Mouse (Mus musculus): ENCODE results near the gene Slc9c1. TPM values are rescaled to one million over a fixed set of nuclear protein-coding genes. Genes with fewer than 3 reads are reported as not detected.

The Slc9c1 gene
- polyA plus RNA-seq, 1 experiment = not detected

GRCm38 (mm10) chr16:45635826-45636225, 100.7 kb downstream of the Slc9c1 start:
- Histone ChIP-seq H3ac (ENCODE audit: control insufficient read depth, insufficient read length) (no peak overlapping the region), H3K27me3 (ENCODE audit: control insufficient read depth, insufficient read depth, insufficient read length) (no peaks in the 10 kb centered on the region), H3K36me3 (ENCODE audit: control insufficient read depth, insufficient read depth) (no peaks in the 10 kb centered on the region), H3K4me3 (no peak overlapping the region), H3K4me2 (ENCODE audit: low read depth) (no peak overlapping the region), H3K79me2 (ENCODE audit: control insufficient read depth, insufficient read depth) (no peaks in the 10 kb centered on the region)
- TF ChIP-seq SRF (IDR thresholded peaks at IDR 0.05; ENCODE audit: control insufficient read depth, insufficient read length, low read depth) = no peak
- no peak for TF ChIP-seq POLR2A (IDR thresholded peaks at IDR 0.05; ENCODE audit: insufficient read length, low read depth)
- TF ChIP-seq CEBPB (IDR thresholded peaks at IDR 0.05; ENCODE audit: insufficient read depth, poor library complexity, severe bottlenecking) = no peak
- TF ChIP-seq MYOG (IDR thresholded peaks at IDR 0.05; ENCODE audit: control insufficient read depth in 1 of 3, insufficient read depth in 1 of 3, insufficient read length in 2 of 3, low read depth in 2 of 3) = no peak
- no peak for TF ChIP-seq POLR2AphosphoS2 (IDR thresholded peaks at IDR 0.05; ENCODE audit: insufficient read length, low read depth)
- no peak for TF ChIP-seq REST (IDR thresholded peaks at IDR 0.05; ENCODE audit: insufficient read depth, insufficient read length)
- TF ChIP-seq USF1 (IDR thresholded peaks at IDR 0.05; ENCODE audit: low read depth) = no peak
- no peak for TF ChIP-seq MAX (IDR thresholded peaks at IDR 0.05; ENCODE audit: low read depth)
- TF ChIP-seq TCF12 (IDR thresholded peaks at IDR 0.05; ENCODE audit: insufficient read depth, poor library complexity, severe bottlenecking) = no peak
- TF ChIP-seq E2F4 (IDR thresholded peaks at IDR 0.05; ENCODE audit: insufficient read depth) = no peak
- TF ChIP-seq TCF3 (IDR thresholded peaks at IDR 0.05; ENCODE audit: insufficient read length, low read depth) = no peak
- TF ChIP-seq MYOD1 (IDR thresholded peaks at IDR 0.05; ENCODE audit: control insufficient read depth in 1 of 3, insufficient read length in 2 of 3, low read depth in 2 of 3) = no peak

DNA sequence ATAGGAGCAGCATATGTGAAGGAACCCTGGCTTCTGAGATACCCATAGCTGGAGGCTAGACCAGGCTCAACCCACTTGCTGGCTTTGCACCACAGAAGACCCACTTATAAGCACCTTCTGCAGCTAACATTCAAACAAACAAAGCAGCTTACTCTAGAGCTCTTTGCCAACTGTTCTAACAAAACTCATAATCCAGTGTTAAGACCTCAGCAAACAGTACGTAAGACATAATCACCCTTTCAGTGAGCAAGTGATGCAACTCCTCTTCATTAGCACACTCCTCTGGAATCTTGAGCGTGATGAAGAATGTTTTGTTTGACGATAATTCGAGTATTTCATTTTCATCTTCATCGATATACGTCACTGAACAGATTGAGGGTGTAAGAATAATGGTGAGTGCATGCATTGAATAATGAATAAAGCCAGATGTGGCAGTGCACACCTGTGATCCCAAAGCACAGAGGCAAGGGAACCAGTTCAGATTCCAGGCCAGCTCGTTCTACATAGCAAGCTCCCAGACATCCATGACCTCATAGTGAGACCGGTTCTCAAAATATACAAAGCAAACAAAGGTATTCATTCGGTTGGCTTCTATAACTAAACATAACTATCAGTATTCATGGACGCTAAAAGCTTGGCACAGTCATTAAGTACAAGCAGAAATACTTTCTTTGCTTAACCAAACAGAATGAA, 105.1 kb downstream of the Slc9c1 start:
- H3K4me3 ChIP-seq = no peak overlapping the region

DNA sequence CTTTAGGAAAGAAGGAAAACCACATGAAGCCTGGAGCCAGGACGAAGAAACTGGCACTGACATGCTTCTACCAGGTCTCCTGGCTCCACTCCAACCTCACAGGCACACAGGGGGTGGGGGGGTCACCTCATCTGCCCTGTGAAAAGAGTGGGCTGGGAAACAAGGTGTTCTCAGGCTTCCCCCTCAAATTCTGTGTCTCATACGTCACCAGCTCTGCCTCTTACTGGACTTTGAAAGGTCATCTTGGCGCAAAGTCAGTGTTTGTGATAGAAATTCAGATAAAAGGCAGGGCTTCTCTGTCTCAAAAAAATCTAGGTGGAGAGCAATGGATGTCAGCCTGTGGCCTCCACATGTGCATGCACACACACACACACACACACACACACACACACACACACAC, 106.2 kb downstream of the Slc9c1 start:
- Histone ChIP-seq H3K4me3 (no peak overlapping the region), H3ac (ENCODE audit: control insufficient read depth, insufficient read length) (no peak overlapping the region), H3K4me2 (ENCODE audit: low read depth) (no peak overlapping the region), H3K36me3 (ENCODE audit: control insufficient read depth, insufficient read depth) (no peaks in the 10 kb centered on the region), H3K79me2 (ENCODE audit: control insufficient read depth, insufficient read depth) (no peaks in the 10 kb centered on the region), H3K27me3 (ENCODE audit: control insufficient read depth, insufficient read depth, insufficient read length) (no peaks in the 10 kb centered on the region)
- TF ChIP-seq SRF (IDR thresholded peaks at IDR 0.05; ENCODE audit: control insufficient read depth, insufficient read length, low read depth) (no peak), TCF12 (IDR thresholded peaks at IDR 0.05; ENCODE audit: insufficient read depth, poor library complexity, severe bottlenecking) (no peak), TCF3 (IDR thresholded peaks at IDR 0.05; ENCODE audit: insufficient read length, low read depth) (no peak), MYOG (IDR thresholded peaks at IDR 0.05; ENCODE audit: control insufficient read depth in 1 of 3, insufficient read depth in 1 of 3, insufficient read length in 2 of 3, low read depth in 2 of 3) (no peak), POLR2A (IDR thresholded peaks at IDR 0.05; ENCODE audit: insufficient read length, low read depth) (no peak), MAX (IDR thresholded peaks at IDR 0.05; ENCODE audit: low read depth) (no peak), REST (IDR thresholded peaks at IDR 0.05; ENCODE audit: insufficient read depth, insufficient read length) (no peak), E2F4 (IDR thresholded peaks at IDR 0.05; ENCODE audit: insufficient read depth) (no peak), CEBPB (IDR thresholded peaks at IDR 0.05; ENCODE audit: insufficient read depth, poor library complexity, severe bottlenecking) (no peak), POLR2AphosphoS2 (IDR thresholded peaks at IDR 0.05; ENCODE audit: insufficient read length, low read depth) (no peak), USF1 (IDR thresholded peaks at IDR 0.05; ENCODE audit: low read depth) (no peak), MYOD1 (IDR thresholded peaks at IDR 0.05; ENCODE audit: control insufficient read depth in 1 of 3, insufficient read length in 2 of 3, low read depth in 2 of 3) (no peak)

More for the DNA sequence above, 105.1 kb downstream of the Slc9c1 start:
- Histone ChIP-seq H3ac (ENCODE audit: control insufficient read depth, insufficient read length) (no peak overlapping the region), H3K4me2 (ENCODE audit: low read depth) (no peak overlapping the region), H3K36me3 (ENCODE audit: control insufficient read depth, insufficient read depth) (no peaks in the 10 kb centered on the region), H3K79me2 (ENCODE audit: control insufficient read depth, insufficient read depth) (no peaks in the 10 kb centered on the region), H3K27me3 (ENCODE audit: control insufficient read depth, insufficient read depth, insufficient read length) (no peaks in the 10 kb centered on the region)
- TF ChIP-seq MYOG (IDR thresholded peaks at IDR 0.05; ENCODE audit: control insufficient read depth in 1 of 3, insufficient read depth in 1 of 3, insufficient read length in 2 of 3, low read depth in 2 of 3) (no peak), USF1 (IDR thresholded peaks at IDR 0.05; ENCODE audit: low read depth) (no peak), TCF12 (IDR thresholded peaks at IDR 0.05; ENCODE audit: insufficient read depth, poor library complexity, severe bottlenecking) (no peak), TCF3 (IDR thresholded peaks at IDR 0.05; ENCODE audit: insufficient read length, low read depth) (no peak), CEBPB (IDR thresholded peaks at IDR 0.05; ENCODE audit: insufficient read depth, poor library complexity, severe bottlenecking) (no peak), MAX (IDR thresholded peaks at IDR 0.05; ENCODE audit: low read depth) (no peak), SRF (IDR thresholded peaks at IDR 0.05; ENCODE audit: control insufficient read depth, insufficient read length, low read depth) (no peak)

DNA sequence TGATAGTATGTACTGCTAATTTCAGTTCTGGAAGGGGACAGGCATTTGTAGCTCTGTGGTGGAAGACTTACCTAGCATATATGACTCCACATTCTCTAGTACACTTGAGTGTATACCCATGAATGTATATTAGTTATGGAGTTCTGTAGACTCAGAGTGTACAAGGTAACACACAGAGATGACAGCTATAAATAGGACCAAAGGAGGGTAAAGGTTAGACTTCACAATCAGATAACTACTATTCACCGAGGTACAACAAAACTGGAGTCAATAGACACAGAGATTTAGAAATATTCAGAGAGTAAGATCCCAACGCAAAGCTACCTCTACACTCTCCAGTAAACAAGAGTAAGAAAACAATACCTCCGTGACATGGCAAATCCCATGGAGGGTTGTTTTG, 108.8 kb downstream of the Slc9c1 start:
- H3K4me3 ChIP-seq = no peak overlapping the region
- no peaks in the 10 kb centered on the region for H3K79me2 ChIP-seq (ENCODE audit: control insufficient read depth, insufficient read depth)
- peak overlapping the region; percentile 32 for H3K4me2 ChIP-seq (ENCODE audit: low read depth)

DNA sequence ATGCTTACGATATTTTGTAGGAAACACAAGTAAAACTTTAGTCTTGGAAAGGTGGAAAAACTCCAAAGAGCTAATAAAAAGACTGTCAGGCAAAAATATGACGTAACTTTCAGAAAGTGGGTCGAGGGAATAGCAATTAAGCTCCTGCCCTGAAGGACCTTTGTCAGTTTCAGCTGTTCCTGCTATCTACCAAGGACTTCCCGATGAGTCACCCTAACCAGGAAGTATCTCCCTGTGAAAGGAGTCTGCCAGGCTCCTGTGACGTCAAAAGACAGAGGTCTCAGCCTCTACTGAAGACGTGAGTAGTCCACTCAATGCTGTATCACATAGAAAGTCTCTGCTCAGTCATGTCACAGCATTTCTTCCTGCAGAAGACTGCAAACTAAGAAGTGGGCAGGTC, 109.3 kb downstream of the Slc9c1 start:
- H3K79me2 ChIP-seq (ENCODE audit: control insufficient read depth, insufficient read depth) = no peaks in the 10 kb centered on the region
- no peaks in the 10 kb centered on the region for H3K36me3 ChIP-seq (ENCODE audit: control insufficient read depth, insufficient read depth)
- no peaks in the 10 kb centered on the region for H3K27me3 ChIP-seq (ENCODE audit: control insufficient read depth, insufficient read depth, insufficient read length)
- no peak overlapping the region for H3K4me3 ChIP-seq
- no peak overlapping the region for H3ac ChIP-seq (ENCODE audit: control insufficient read depth, insufficient read length)
- peak overlapping the region; percentile 36 for H3K4me2 ChIP-seq (ENCODE audit: low read depth)
- peak in 2 of 3 experiments; percentile 22 to 33 for TF ChIP-seq MYOG (IDR thresholded peaks at IDR 0.05; ENCODE audit: control insufficient read depth in 1 of 3, insufficient read depth in 1 of 3, insufficient read length in 2 of 3, low read depth in 2 of 3)
- TF ChIP-seq REST (IDR thresholded peaks at IDR 0.05; ENCODE audit: insufficient read depth, insufficient read length) = no peak
- no peak for TF ChIP-seq E2F4 (IDR thresholded peaks at IDR 0.05; ENCODE audit: insufficient read depth)
- no peak for TF ChIP-seq USF1 (IDR thresholded peaks at IDR 0.05; ENCODE audit: low read depth)
- no peak for TF ChIP-seq TCF3 (IDR thresholded peaks at IDR 0.05; ENCODE audit: insufficient read length, low read depth)
- TF ChIP-seq POLR2AphosphoS2 (IDR thresholded peaks at IDR 0.05; ENCODE audit: insufficient read length, low read depth) = no peak
- TF ChIP-seq TCF12 (IDR thresholded peaks at IDR 0.05; ENCODE audit: insufficient read depth, poor library complexity, severe bottlenecking) = no peak
- TF ChIP-seq MYOD1 (IDR thresholded peaks at IDR 0.05; ENCODE audit: control insufficient read depth in 1 of 3, insufficient read length in 2 of 3, low read depth in 2 of 3) = peak in 1 of 3 experiments; percentile 77
- peak; percentile 54; the same call in 1 of the 2 replicates for TF ChIP-seq CEBPB (IDR thresholded peaks at IDR 0.05; ENCODE audit: insufficient read depth, poor library complexity, severe bottlenecking)

More for the DNA sequence above, 108.8 kb downstream of the Slc9c1 start:
- H3ac ChIP-seq (ENCODE audit: control insufficient read depth, insufficient read length) = no peak overlapping the region
- H3K36me3 ChIP-seq (ENCODE audit: control insufficient read depth, insufficient read depth) = no peaks in the 10 kb centered on the region
- TF ChIP-seq POLR2AphosphoS2 (IDR thresholded peaks at IDR 0.05; ENCODE audit: insufficient read length, low read depth) (no peak), MAX (IDR thresholded peaks at IDR 0.05; ENCODE audit: low read depth) (no peak), TCF3 (IDR thresholded peaks at IDR 0.05; ENCODE audit: insufficient read length, low read depth) (no peak)
- H3K27me3 ChIP-seq (ENCODE audit: control insufficient read depth, insufficient read depth, insufficient read length) = no peaks in the 10 kb centered on the region
